Mouse (Mus musculus) cerebellum, postnatal 4 days (tissue): ENCODE results near the gene Dock1.
A peak's percentile ranks its signal among the peaks of the same experiment; 100 is the strongest.

ENCODE experiments used
- DNase-seq, 2 experiments: peaks; one replicate each; pipeline ENCODE4 v3.0.0; 2022; ENCODE audit warnings: low spot score in 2 of 2, mixed read lengths in 1 of 2

The Dock1 gene

DNA sequence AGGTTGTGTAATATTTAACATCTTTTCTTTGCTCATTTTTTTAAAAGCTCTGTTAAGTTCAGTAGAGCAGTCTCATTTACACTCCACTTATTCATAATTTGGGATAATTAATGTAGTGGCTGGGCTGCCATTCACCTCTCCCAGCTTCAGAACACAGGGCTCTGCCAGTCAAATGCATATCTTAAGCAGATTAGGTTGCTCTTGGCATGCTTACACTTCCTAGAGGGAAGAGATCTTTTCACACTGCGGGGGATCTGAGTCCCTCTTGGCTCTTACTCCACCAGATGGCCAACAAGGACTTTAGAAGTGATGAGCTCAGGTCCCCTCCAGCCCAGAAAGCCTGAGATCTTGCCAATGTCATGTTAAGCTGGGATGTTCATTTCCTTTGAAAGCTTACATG is 150.8 kb downstream of the Dock1 start:
- DNase-seq: peak in 1 of 2 experiments; percentile 35

DNA sequence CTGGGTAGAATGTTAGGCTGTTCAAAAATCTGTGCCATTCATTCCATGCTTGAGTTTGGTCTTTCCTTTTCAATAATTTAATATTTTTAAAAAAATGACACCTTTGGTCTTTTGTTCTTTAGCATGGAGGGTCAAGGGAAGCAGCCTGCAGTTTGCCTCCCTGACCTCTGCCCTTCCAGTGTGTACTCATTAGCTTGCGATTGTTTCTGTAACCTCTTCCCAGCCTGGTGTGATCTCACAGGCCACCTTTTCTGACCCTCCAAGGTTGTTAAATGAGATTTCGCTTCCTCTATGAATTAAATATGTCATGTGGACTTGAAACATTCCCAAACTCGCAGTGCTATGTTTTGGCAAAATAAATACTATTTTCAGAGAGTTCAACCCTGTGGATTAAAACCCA is 151.6 kb downstream of the Dock1 start:
- no peak for DNase-seq

DNA sequence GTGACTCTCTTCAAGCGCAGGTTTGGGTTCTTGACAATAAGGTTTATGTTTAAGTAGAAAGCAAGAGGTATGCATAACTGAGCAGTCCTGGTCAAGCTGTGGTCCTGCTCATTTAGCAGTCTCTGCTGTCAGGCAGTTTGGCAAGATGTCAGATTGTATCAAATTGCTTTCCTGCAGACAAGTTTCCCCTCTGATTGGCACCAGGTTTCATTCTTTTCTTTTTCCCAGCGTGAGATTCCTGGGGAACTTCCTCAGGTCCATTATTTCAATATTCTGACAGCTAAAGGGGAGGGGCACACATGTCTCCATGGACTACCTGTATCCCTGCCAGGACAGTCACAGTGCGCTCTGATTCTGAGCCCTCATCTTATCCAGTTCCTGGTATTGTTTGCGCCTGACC is 153.4 kb downstream of the Dock1 start:
- DNase-seq: no peak

DNA sequence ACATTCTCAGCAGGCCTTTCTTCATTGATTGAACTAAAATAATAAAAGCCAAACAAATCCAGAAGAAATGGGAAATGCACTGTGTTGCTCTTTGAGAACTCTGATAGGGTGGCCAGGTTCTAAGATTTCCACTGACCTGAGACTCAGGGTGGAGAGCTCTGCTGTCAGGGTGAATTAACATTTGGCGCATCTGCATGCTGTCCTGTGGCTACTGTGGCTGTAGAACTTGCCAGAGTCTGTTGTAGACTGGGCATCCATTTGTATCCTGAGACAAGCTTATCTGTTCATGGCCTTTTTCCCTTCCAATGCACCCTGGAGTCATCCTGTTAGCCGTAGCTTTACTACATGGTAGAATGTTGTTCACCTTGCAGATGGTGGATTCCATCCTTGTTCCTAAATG is 169.6 kb downstream of the Dock1 start:
- DNase-seq: no peak

DNA sequence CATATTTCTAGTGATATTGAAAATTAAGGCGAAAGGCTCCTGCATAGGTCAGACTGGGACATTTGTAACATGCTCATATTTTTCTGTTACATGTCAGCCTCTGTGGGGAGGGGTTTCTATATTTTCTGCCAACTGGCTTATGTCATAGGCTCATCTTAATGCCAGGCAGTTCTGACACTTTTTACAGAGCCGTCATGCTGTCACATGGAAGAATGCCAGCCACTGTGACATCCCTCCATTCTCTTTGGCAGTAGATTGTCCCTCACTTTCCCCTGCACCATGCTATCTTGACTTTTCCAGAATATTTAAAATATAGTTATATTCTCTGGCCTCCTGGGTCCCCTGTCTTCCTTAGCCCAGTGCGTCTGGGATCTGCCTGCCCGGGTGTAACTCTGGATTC is 172.3 kb downstream of the Dock1 start:
- peak in 1 of 2 experiments; percentile 23 for DNase-seq

DNA sequence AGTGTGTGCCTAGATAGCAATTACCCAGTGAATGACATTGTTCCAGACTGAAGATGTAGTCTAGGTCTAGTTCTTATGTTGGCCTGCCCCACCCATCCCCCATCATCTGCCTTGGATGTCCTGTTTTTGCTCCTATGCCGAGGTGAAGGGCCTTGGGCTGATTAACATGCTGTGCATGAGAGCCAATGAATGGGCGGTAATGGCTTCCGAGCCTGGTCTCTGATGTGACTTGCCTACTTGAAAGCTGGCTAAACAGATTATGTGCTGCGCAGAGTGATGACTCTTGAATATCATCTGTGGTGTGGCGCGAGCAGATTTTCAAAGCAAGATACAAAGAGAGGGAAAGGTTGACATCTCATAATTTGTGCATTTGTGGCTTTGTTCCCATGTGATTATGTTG is 191.5 kb downstream of the Dock1 start:
- no peak for DNase-seq

DNA sequence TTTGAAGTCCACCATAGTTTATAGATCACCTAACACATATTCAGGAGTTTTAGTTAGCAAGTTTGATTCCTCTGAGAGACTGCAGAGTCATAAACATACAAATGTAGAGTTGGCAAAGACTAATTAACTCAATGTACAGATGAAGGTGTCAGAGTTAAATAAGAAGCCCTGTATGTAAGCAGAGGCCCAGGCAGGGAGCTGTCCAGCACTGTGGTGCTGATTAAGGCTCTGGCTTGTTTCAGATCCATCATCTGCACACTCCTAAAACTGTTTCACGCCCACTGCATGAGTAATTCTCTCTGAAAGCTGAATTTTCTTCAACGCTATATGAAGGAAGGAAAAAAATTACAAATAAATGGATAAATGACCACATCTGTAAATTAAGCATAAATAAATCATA is 193.7 kb downstream of the Dock1 start:
- no peak for DNase-seq

DNA sequence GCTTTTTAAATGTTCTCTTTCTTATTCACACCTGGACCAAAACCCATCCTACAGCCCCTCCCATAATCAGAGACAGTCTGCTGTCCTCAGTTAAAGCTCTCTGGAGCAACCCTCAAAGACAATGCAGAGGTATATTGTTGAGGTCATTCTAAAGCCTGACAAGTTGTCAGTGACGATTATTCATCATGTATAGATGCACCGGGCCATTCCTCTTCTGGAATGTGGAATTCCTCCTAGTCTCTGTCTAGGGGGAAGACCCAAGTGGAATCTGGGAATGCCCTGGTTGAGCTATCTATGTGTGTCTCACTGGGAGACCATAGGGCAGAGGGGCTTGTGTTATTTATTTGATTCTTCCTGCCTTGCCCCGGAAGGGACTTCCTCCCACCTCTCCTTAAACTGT is 202.1 kb downstream of the Dock1 start:
- no peak for DNase-seq

DNA sequence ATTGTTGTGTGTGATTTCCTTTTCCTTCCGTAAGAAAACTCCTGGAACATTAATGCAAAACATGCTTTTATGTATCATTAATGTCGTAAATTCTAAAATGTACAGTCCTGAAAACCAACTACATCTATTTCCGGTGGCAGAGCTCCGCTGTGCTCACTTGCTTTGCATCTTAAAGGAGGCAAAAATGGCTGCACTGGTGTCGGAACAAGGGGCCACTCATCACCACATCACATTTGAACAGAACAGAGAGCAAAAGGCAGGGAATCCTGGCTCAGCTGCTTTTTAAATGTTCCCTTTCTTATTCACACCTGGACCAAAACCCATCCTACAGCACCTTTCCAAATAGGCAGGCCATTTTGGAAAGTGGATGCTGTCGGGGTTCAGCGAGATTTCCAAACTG is 202.5 kb downstream of the Dock1 start:
- DNase-seq: no peak

DNA sequence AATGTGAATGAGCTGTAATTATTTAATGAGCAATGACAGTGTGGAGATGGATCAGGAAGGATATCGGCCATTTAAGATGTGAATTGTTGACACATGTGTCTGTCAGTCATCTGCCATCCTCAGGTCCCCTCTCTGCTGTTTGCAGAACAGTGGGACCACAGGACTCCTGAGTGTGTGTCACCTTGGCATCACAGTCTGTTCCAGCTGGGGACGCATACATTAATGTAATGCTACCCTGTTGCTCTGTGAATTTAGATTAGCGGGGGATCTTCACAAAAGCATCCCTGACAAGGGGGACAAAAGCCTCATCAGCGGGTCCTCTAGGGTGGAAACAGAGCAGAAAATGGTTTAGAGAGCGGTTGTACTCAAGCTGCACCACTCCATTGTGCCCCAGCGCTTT is 208.5 kb downstream of the Dock1 start:
- DNase-seq: no peak

DNA sequence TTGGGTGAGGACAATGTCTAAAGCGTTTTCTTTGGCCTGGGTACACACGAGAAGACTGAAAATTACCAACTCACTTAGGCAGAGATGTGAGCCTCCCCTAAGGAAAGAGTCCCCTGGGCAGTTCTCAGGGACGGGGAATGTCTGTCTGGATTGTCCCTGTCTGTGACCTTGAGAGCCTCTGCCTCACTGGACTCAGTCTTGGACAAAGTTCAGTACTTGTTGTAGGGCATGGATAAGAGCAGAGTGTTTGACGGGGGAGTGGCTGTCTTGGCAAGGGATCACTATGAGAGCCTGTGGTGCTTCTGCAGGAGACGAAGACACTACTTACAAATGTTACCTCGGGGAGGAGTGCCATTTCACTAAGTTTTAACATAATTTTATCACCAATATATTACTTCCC is 210.0 kb downstream of the Dock1 start:
- no peak for DNase-seq

DNA sequence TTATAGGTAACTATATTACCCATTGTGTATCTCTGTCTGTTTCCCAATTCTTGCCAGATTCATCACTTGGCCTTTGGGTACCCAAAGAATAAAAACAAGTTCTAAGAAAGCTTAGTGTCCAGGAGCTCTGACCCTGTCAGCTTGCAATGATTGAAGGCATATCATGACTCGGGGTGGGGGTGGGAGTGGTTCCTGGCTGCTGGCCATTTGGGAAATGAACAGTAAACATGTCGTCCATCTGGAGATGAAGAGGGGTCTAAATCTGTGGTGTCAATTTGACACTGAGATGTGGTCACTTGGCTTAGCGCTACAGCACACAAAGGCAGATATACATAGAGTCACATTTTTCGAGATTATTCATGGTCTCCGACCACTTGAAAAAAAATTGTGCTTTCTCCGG is 213.1 kb downstream of the Dock1 start:
- DNase-seq: no peak

DNA sequence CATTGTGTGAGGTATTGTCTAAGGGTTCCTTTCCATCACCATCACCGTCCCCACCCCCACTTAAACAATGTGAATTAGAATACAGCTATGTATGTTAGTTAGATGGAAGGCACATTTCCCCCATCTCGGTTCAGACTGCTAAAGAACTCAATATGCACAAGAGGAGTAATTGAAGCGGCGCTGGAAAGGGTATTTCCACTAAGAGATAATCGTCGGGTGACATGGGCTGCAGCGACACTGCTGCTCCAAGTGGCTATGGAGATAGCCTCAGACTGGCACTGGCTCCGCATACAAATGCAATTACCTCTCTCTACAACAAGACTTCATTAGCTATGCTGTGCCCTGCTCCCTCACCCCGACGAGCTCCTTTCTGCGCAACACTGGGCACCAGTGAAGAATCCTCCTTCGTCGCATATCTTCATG is 222.0 kb downstream of the Dock1 start:
- DNase-seq: no peak

DNA sequence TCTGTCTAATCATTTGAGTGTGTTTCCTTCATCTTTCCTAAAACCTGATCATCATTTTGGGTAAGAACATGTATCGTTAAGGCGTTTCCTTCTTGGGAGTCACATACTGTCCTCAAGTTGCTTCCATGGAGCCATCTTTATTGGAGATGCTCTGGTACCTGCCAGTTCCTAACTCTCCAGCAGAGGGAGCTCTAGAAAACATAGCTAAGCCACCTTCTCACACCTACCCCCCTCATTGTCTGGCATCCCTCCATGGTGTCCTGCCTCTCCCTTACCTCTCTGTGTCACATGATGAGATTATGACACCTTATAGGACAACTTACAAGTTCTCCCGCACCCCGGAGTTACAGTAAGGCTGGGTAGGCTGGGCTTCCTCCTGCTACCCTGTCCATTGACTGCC is 222.5 kb downstream of the Dock1 start:
- DNase-seq: no peak

DNA sequence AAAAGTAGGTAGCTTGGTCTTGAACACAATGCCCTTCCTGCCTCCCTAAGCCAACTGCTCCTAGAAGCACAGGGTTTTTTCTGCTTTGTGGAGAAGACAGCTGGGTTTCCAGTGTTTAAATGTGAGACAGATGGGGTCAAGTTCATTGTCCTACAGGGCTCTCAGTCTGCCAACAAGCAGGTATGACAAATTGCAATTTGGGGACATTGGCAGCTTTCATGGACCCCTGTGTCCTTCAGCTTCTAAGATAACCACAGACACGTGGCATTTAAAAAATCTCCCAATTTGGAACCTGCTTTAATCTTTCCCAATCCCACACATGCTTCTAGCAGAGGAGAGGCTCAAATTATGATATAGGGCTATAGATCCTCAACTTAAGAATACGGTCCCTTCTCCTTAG is 224.2 kb downstream of the Dock1 start:
- DNase-seq: no peak

DNA sequence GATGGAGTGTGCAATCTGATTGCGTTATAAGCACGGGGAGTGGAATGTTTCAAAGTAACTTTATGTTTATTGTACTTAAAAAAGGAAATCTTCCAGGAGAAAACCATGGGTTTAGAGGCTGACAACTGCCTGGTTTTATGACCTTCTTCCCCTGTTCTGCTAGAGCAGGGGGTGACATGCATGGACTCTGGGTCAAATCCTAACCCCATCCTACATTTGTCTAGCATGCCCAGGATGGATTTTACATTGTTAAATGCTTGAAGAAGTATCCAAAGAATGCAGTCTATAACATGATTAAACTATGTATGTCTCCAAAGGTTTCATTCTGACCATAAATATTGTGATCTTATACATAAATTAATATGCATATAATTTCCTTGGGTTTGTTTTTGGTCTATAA is 229.0 kb downstream of the Dock1 start:
- DNase-seq: no peak

DNA sequence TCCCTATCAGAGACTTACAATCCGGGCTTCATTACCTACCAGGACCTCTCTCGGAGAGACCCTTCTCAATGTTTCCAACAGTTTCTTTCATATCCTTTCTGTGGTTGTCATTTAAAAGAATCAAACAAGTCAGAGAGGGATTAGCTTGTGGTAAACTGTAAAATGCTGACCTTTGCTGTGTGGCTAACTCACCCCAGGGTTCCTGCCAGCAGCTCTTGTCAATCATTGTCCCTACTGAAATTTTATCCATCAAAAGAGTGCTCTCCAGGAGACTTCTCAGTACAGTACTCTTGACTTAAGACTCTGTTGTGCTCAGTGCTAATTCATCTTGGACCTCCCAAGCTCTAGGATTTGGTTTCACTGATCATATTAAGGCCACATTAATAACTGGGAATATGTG is 231.5 kb downstream of the Dock1 start:
- no peak for DNase-seq

DNA sequence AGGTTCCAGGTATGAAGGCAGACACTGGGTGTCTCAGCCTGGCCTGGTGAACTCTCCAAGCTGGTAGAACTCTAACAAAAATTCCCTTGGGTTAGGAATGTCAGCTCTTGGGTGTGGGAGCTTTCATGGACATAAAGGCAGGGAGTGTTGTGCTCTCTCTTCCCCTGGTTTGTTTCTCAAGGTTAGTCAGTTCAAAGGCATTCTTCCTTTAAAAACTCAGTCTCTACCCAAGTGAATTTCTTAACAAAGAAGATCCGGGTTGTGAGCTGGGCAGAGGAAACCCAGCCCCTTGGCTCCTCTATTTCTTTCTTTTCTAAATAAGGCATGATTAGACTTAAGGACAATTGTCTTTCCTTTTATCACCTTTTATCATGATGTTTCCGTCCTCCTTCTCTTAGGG is 261.4 kb downstream of the Dock1 start:
- DNase-seq: no peak

DNA sequence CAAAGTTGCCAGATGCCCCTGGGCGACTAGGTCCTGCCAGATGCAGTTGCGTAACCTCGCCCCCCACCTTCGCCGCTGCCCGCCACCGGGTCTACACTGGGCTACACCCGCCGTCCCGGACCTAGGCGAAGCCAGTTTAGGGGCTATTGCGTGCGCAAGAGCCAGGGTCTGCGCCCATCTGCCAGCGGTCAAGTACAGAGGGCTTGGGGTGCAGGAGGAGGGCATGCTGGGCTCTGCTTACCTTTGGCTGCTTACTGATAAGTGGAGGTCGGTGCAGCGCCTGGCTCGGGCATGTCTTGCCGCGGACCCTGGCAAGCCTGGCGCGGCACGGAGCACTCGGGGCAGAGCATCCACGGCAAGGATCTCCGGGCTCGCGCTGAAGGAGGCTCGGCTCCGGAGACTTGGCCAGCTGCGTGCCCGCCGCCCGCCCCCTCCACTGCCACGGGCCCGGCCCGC is 267.0 kb downstream of the Dock1 start:
- DNase-seq: peak in 1 of 2 experiments; percentile 18

DNA sequence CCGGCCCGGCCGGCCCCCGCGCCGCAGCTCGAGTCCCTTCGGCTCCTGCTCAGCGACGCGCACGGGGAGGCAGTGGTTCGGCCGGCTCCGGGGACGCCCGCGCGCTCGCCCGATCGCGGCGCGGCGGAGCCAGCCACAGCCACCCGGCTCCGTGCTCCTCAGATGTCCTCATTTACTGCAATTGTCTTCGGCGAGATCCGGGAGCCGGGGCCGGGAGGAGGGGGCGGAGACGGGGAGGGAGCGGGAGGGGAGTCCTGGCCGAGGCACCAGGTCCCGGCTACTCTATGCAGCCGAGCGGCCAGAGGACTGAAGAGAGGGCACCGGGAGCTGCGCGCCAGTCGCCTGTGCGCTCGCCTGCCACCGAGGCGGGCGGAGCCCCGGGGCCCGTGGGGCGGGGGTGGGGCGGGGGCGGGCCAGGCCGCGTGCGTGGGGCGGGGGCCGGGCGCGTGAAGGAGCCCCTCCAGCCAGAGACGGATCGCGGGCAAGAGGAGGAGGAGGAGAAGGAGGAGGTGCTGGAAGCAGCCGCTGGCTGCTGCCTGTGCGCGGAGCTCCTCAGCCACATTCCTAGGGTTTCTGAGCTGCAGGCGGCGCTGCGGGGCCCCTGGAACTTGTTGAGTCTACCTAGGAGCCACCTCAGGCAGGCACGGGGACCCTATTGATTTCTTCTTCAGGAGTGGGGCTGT is 267.6 kb downstream of the Dock1 start, which contains the start of gene Fam196a:
Gene Fam196a, minus strand, starts transcription at position 504 of the 683 bp plus-strand sequence.
- peak; percentile 37 to 44 for DNase-seq

DNA sequence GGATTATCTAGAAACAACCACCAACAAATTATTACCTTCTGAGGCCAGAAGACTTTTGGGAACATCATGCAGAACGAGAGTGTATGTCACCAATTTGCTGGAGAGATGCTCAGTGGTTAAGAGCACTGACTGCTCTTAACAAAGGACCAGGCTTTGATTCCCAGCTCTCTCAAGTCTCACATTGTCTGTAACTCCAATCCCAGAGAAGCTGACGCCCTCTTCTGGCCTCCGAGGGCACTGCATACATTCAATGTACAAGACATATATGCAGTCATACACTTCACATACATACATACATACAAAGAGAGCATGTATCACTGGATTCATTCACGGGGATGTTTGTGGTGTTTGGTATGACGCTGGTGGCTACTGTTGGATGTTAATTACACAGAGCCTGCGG is 271.4 kb downstream of the Dock1 start:
- DNase-seq: no peak

DNA sequence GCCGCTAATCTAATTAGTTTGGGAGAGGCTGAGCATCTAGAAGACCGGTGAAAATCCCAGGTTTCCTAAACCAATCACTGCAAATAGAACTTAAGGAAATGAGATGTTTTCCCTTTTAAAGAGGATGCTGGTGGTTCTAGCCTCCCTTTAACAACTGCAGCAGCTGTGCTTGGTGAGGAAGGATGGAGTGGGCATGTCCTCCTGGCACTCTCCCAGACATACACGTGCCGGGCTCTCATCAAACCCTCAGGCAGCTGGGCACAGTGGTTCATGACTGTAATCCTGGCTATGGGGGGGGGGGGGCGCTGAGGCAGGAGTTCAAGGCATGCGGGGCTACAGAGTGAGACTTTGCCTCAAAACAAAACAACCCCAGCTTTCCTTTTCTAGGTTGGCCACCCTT is 272.6 kb downstream of the Dock1 start:
- no peak for DNase-seq

DNA sequence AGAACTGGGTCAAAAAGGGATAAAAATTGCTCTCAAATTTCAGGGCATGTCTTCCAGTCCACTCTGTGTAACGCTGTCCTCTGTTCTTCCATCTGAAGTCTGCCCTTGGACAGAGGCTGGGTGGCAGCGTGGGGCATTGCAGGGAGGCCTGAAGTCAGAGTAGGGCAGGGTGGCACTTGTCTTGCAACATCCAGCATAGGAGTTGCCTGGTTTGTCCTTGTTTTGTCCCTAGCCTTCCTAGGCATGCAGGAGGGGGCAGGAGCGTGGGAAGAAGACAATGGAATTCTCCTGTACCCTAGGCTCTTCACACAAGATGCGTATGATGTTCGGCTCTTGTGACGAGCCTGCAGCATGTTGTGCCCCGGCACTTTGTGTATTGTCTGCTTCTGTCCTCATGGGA is 273.2 kb downstream of the Dock1 start:
- DNase-seq: no peak
